Mouse (Mus musculus) myocyte (in vitro differentiated cells): ENCODE results near the gene Prdm4. TPM values are rescaled to one million over a fixed set of nuclear protein-coding genes. Genes with fewer than 3 reads are reported as not detected.

ENCODE experiments used
- H3K27me3 ChIP-seq: one replicate; pipeline ENCODE4 v1.6.1; 2011; ENCODE audit not compliant: control insufficient read depth, insufficient read depth, insufficient read length
- H3K36me3 ChIP-seq: one replicate; pipeline ENCODE4 v1.6.1; 2011; ENCODE audit not compliant: control insufficient read depth, insufficient read depth
- H3K4me2 ChIP-seq: one replicate; pipeline ENCODE4 v1.6.1; 2011; ENCODE audit warnings: low read depth, control low read depth
- H3K4me3 ChIP-seq: one replicate; pipeline ENCODE4 v1.5.1; 2011; ENCODE audit warnings: mild to moderate bottlenecking, control low read depth, moderate library complexity
- H3K79me2 ChIP-seq: one replicate; pipeline ENCODE4 v1.6.1; 2011; ENCODE audit not compliant: control insufficient read depth, insufficient read depth
- H3ac ChIP-seq: one replicate; pipeline ENCODE4 v1.6.1; 2011; ENCODE audit not compliant: control insufficient read depth, insufficient read length
- CEBPB ChIP-seq: IDR thresholded peaks from 2 replicates; pipeline ENCODE4 v1.6.1; 2011; ENCODE audit warnings: mild to moderate bottlenecking, moderate library complexity; ENCODE audit not compliant: poor library complexity, insufficient read depth, severe bottlenecking
- E2F4 ChIP-seq: IDR thresholded peaks from one replicate; pipeline ENCODE4 v1.6.1; 2011; ENCODE audit warnings: mild to moderate bottlenecking, control low read depth, moderate library complexity; ENCODE audit not compliant: insufficient read depth
- MAX ChIP-seq: IDR thresholded peaks from one replicate; pipeline ENCODE4 v1.6.1; 2011; ENCODE audit warnings: low read depth, mild to moderate bottlenecking, control low read depth
- MYOG ChIP-seq, 3 experiments: IDR thresholded peaks; one replicate each; pipeline ENCODE4 v1.6.1; 2011; ENCODE audit warnings: control low read depth in 2 of 3, low read depth in 2 of 3, mild to moderate bottlenecking in 2 of 3; ENCODE audit not compliant: insufficient read length in 2 of 3, control insufficient read depth in 1 of 3, insufficient read depth in 1 of 3
- POLR2A ChIP-seq: IDR thresholded peaks from one replicate; pipeline ENCODE4 v1.6.1; 2011; ENCODE audit warnings: low read depth, mild to moderate bottlenecking, control low read depth, moderate library complexity; ENCODE audit not compliant: insufficient read length
- POLR2AphosphoS2 ChIP-seq: IDR thresholded peaks from one replicate; pipeline ENCODE4 v1.6.1; 2011; ENCODE audit warnings: low read depth, control low read depth; ENCODE audit not compliant: insufficient read length
- SRF ChIP-seq: IDR thresholded peaks from one replicate; pipeline ENCODE4 v1.6.1; 2011; ENCODE audit warnings: low read depth; ENCODE audit not compliant: control insufficient read depth, insufficient read length
- TCF12 ChIP-seq: IDR thresholded peaks from one replicate; pipeline ENCODE4 v1.6.1; 2011; ENCODE audit warnings: mild to moderate bottlenecking, control low read depth; ENCODE audit not compliant: poor library complexity, insufficient read depth, severe bottlenecking
- TCF3 ChIP-seq: IDR thresholded peaks from one replicate; pipeline ENCODE4 v1.6.1; 2011; ENCODE audit warnings: low read depth, control low read depth; ENCODE audit not compliant: insufficient read length
- polyA plus RNA-seq: library from polyadenylated mRNA; unstranded; fragments of >200 nt; fragmentation: generic; extraction: Trizol; gene quantifications from one replicate; pipeline ENCODE4 v1.2.1, GENCODE M21; 2012; ENCODE audit warnings: missing spikeins

The Prdm4 gene
- polyA plus RNA-seq, 1 experiment = 16.2 TPM

GRCm38 (mm10) chr10:85871698-85872478, 45.1 kb downstream of the Prdm4 start:
- Histone ChIP-seq H3K79me2 (peaks cover 21% of the 10 kb centered on the region), H3K4me3 (peak overlapping the region; percentile 69), H3K4me2 (peak overlapping the region; percentile 93), H3ac (peak overlapping the region; percentile 36), H3K36me3 (peaks cover 14% of the 10 kb centered on the region), H3K27me3 (no peaks in the 10 kb centered on the region)
- no peak for TF ChIP-seq POLR2AphosphoS2
- no peak for TF ChIP-seq E2F4
- no peak for TF ChIP-seq TCF12
- peak; percentile 52 for TF ChIP-seq POLR2A
- TF ChIP-seq MYOG (IDR thresholded peaks at IDR 0.05; ENCODE audit: control insufficient read depth in 1 of 3, insufficient read depth in 1 of 3, insufficient read length in 2 of 3, low read depth in 2 of 3) = no peak
- peak; percentile 47 for TF ChIP-seq SRF
- TF ChIP-seq CEBPB = no peak

GRCm38 (mm10) chr10:85846105-85846862, 70.7 kb downstream of the Prdm4 start:
- Histone ChIP-seq H3K4me3 (no peak overlapping the region), H3K79me2 (no peaks in the 10 kb centered on the region), H3K27me3 (peaks cover 12% of the 10 kb centered on the region), H3ac (no peak overlapping the region), H3K36me3 (no peaks in the 10 kb centered on the region), H3K4me2 (no peak overlapping the region)
- TF ChIP-seq MYOG (IDR thresholded peaks at IDR 0.05; ENCODE audit: control insufficient read depth in 1 of 3, insufficient read depth in 1 of 3, insufficient read length in 2 of 3, low read depth in 2 of 3) = no peak
- TF ChIP-seq POLR2AphosphoS2 = no peak
- TF ChIP-seq MAX = no peak
- no peak for TF ChIP-seq TCF3

Other genes with a start within 250 kb of the Prdm4 start
- 28.0 TPM for gene Pwp1, start 87.6 kb downstream of the Prdm4 start, polyA plus RNA-seq
- not detected for gene Ascl4, start 10.5 kb upstream of the Prdm4 start, polyA plus RNA-seq
- gene Rtcb, start 40.7 kb upstream of the Prdm4 start, polyA plus RNA-seq = 131 TPM
- gene Bpifc, start 94.8 kb upstream of the Prdm4 start, polyA plus RNA-seq = not detected
- gene Fbxo7, start 104.8 kb upstream of the Prdm4 start, polyA plus RNA-seq = 6.9 TPM